Mouse (Mus musculus): ENCODE measurements at regions not wholly inside any gene's neighbourhood (a gene's known extent, or its start where the extent isn't known, plus 50 kb on each side); places are given as distances from the start of the nearest gene placed in this dataset.
"Not testable (repeated sequence)": the region's sequence is repeated elsewhere in the genome, so short reads cannot be mapped to it uniquely, and the experiment has no call there.

DNA sequence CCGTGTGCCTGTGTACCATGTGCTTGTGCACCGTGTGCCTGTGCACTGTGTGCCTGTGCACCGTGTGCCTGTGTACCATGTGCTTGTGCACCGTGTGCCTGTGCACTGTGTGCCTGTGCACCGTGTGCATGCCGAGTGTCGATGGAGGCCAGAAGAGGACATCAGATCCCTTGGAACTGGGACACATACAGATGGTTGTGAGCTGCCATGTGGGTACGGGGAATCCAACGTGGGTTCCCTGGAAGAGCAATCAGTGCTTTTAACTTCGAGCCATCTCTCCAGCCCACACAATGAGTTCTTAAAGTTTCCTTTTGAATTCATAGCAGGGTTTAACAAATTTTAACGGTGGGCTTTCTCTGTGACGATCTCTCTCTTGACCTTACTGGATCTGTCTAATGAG lies 386.8 kb upstream of the Auts2 start:
- not testable (repeated sequence) for H3K27me3 ChIP-seq (ENCODE audit: insufficient read depth, poor library complexity, severe bottlenecking); DNase-seq (ENCODE audit: low spot score); H3K4me1 ChIP-seq (replicated peaks); H3K4me3 ChIP-seq; H3K9me3 ChIP-seq; H3K36me3 ChIP-seq; H3K27ac ChIP-seq
- WGBS: 91% methylated on average over 12 of the region's 12 CpGs

DNA sequence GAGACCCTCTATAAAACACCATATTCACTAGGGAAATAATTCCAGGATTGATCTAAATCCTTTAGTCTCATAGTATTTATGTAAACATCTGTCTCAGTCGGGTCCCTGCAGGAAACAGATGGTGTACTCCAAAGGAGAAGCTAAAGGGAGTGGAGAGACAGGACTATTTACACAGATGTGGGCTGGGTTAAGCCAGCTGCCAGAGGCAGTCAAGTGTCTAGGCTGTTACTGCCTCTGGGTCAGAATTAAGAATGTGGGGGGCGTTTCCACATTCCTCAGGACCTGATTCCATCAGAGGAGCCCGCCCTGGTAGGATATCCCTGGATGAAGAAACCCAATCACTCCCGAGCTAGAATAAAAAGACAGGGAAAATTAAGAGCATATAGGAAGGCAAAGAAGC lies 380.2 kb upstream of the Auts2 start:
- WGBS: 34% methylated on average over 4 of the region's 4 CpGs
- peak; percentile 30 for DNase-seq (ENCODE audit: low spot score)
- H3K27me3 ChIP-seq (ENCODE audit: insufficient read depth, poor library complexity, severe bottlenecking): no peaks in the 10 kb centered on the region
- no peak overlapping the region for H3K4me3 ChIP-seq
- H3K36me3 ChIP-seq: no peaks in the 10 kb centered on the region
- peaks cover 8% of the 10 kb centered on the region; the same call in 1 of the 2 replicates for H3K4me1 ChIP-seq (replicated peaks)
- no peak overlapping the region for H3K27ac ChIP-seq
- peaks cover 14% of the 10 kb centered on the region for H3K9me3 ChIP-seq

DNA sequence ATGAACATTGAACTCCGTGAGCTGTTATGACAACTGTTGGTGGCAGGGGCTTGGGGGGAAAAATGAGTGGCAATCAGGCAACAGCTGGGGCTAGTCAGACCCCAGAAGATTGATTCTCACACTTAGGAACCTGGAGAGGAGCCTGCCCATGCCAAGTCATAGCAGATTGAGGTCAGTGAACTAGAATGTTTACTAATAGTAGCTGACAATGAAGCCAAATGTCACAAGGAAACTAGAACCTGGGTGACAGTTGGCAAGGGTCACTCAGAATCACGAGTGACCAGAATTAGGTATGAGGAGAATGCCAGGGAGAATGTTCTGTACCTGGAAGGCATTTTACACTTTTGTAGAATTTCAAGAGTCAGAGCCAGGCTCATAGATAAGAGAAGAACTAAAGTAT lies 365.9 kb upstream of the Auts2 start:
- 86% methylated on average over 2 of the region's 2 CpGs for WGBS
- no peaks in the 10 kb centered on the region for H3K9me3 ChIP-seq
- DNase-seq (ENCODE audit: low spot score): no peak

DNA sequence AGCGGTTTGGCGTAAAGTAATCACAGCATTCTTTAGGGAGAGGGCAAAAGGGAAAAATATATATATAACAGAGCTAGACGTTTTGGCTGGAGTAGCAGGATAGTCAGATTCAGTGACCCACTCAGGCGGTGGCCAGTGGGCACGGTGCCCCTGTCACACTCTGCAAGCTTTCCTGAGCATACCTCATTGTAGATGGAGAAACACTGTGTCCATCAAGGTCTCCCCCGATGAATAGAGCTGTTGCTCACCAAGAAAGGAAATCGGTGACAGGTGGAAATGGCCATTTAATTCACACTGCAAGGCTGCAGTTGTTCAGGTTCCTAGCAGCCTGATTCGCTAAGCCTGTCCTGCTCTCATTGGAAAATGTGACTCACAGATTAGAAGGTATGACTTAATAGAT lies 365.1 kb upstream of the Auts2 start:
- H3K27ac ChIP-seq: no peak overlapping the region
- 86% methylated on average over 8 of the region's 8 CpGs for WGBS
- peaks cover 5% of the 10 kb centered on the region for H3K4me1 ChIP-seq (replicated peaks)
- H3K4me3 ChIP-seq: no peak overlapping the region
- no peaks in the 10 kb centered on the region for H3K36me3 ChIP-seq
- no peak for DNase-seq (ENCODE audit: low spot score)
- H3K27me3 ChIP-seq (ENCODE audit: insufficient read depth, poor library complexity, severe bottlenecking): no peaks in the 10 kb centered on the region
- no peaks in the 10 kb centered on the region for H3K9me3 ChIP-seq

More for the DNA sequence above, 365.9 kb upstream of the Auts2 start:
- Histone ChIP-seq H3K36me3 (no peaks in the 10 kb centered on the region), H3K4me3 (no peak overlapping the region), H3K4me1 (replicated peaks) (peaks cover 5% of the 10 kb centered on the region), H3K27me3 (ENCODE audit: insufficient read depth, poor library complexity, severe bottlenecking) (no peaks in the 10 kb centered on the region), H3K27ac (no peak overlapping the region)

DNA sequence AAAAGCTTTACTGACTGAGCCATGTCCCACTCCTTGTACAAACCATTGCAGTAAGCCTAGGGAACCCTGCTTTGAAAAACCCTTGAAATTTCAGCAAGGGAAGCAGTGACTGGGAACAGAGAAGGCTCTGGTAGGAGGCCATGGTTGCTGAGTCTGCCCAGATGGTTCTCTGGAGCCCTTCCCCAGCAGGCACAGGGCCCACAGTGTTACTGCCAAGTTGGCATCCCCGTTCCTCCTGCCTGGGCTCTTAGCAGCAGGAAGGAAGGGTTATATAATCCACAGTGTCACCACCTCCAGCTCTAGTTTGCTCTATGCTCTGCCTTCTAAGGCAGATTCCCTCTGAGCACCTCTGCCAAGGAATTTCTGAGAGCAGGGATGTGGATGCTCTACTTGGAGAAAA lies 349.4 kb upstream of the Auts2 start:
- Histone ChIP-seq H3K4me3 (no peak overlapping the region), H3K9me3 (no peaks in the 10 kb centered on the region), H3K27me3 (ENCODE audit: insufficient read depth, poor library complexity, severe bottlenecking) (no peaks in the 10 kb centered on the region), H3K36me3 (no peaks in the 10 kb centered on the region), H3K27ac (no peak overlapping the region), H3K4me1 (replicated peaks) (peaks cover 12% of the 10 kb centered on the region)
- no peak for DNase-seq (ENCODE audit: low spot score)
- 93% methylated on average over 1 of the region's 1 CpGs for WGBS

DNA sequence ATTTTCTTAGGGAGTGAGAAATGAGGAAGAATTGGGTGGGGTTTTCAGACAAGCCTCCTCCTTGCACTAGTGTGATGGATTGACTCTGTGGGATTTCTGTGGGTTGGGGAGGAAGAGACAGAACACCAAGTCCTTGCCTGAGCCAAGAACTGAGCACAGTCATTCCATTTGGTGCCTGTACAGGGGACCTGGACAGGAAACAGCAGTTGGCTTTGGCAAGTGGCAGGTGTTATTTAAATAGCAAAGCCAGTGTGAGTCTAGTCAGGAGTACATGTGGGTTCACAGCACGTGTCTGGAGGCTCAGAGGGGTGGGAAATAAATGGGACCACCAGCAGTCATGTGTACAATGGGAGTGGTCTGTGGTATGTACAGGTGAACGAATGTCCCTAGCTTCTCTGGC lies 341.0 kb upstream of the Auts2 start:
- DNase-seq (ENCODE audit: low spot score): no peak
- Histone ChIP-seq H3K9me3 (no peaks in the 10 kb centered on the region), H3K27ac (no peak overlapping the region), H3K4me3 (no peak overlapping the region), H3K4me1 (replicated peaks) (no peaks in the 10 kb centered on the region), H3K27me3 (ENCODE audit: insufficient read depth, poor library complexity, severe bottlenecking) (no peaks in the 10 kb centered on the region), H3K36me3 (no peaks in the 10 kb centered on the region)
- 67% methylated on average over 2 of the region's 2 CpGs for WGBS

DNA sequence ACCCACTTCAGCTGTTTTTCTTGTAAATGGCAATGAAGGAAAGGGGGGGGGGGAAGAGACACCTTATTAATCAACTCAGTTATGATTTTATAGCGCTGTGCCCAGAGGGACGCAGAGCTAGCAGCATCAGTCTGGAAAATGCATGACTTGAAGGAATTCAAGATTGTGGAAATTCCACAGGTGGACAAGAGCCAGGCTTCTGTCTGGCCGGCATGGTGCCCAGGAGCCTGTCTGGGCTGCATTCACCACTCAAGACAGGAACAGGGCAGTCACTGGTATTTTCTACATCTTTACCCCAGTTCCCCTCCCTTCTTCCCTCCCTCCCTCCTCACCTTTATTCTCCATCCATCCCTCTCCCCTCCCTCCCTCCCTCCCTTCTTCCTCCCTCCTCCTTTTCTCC lies 339.1 kb upstream of the Auts2 start:
- Histone ChIP-seq H3K4me3 (no peak overlapping the region), H3K4me1 (replicated peaks) (no peaks in the 10 kb centered on the region), H3K9me3 (no peaks in the 10 kb centered on the region), H3K36me3 (no peaks in the 10 kb centered on the region), H3K27me3 (ENCODE audit: insufficient read depth, poor library complexity, severe bottlenecking) (no peaks in the 10 kb centered on the region), H3K27ac (no peak overlapping the region)
- no peak for DNase-seq (ENCODE audit: low spot score)
- WGBS: 84% methylated on average over 3 of the region's 3 CpGs

DNA sequence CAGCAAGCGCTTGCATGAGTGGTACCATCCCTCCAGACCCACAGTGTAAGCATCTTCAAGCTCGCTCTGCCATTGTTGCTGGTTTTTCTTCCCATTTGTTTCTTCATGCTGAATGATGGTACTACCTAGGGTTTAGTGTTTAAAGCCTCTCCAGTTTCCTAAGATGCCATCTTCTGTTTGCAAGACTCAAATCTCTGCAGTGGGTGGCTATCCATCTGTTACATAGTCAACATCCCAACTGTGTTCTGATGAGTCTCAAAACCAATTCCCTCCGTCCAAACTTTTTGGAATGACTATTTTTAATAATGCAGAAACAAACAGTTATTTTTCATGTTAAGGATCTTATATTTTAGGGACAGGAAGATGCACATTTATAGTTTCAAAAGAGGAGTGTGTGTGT lies 338.0 kb upstream of the Auts2 start:
- Histone ChIP-seq H3K36me3 (no peaks in the 10 kb centered on the region), H3K4me1 (replicated peaks) (peaks cover 6% of the 10 kb centered on the region), H3K27ac (no peak overlapping the region), H3K4me3 (no peak overlapping the region), H3K27me3 (ENCODE audit: insufficient read depth, poor library complexity, severe bottlenecking) (no peaks in the 10 kb centered on the region), H3K9me3 (no peaks in the 10 kb centered on the region)
- DNase-seq (ENCODE audit: low spot score): no peak
- WGBS: 92% methylated on average over 3 of the region's 3 CpGs

DNA sequence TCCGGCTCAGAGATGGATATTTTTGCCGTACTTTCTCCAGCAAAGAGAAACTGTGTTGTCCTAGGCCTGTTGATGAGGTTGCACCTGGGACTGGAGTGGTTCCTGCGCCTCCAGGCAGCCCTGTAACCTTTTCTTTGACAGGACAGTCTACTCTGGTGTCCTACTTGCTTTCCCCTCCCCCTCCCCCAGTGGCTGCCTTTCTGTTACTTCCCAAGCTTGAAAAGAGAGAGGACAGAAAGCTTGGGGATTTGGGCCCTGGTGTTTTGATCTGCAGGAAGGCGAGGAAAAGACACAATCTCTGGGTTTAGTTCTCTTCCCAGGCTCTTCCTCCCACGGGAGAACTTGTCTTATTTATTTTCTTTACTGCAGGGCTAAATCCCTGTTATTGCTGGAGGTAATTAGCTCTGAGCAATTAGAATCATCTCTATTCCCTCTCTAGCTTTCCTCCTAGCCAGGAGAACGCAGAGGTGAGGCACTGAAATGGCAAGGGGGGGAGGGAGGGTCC lies 333.2 kb upstream of the Auts2 start:
- peak; percentile 19 for DNase-seq (ENCODE audit: low spot score)
- 0 out of 2 replicates have a peak overlapping the region, but pooled peaks have one; percentile 29 for H3K27ac ChIP-seq
- 28% methylated on average over 6 of the region's 6 CpGs for WGBS
- H3K4me3 ChIP-seq: no peak overlapping the region
- H3K9me3 ChIP-seq: no peaks in the 10 kb centered on the region
- no peaks in the 10 kb centered on the region for H3K36me3 ChIP-seq
- H3K27me3 ChIP-seq (ENCODE audit: insufficient read depth, poor library complexity, severe bottlenecking): no peaks in the 10 kb centered on the region
- H3K4me1 ChIP-seq (replicated peaks): peaks cover 8% of the 10 kb centered on the region

DNA sequence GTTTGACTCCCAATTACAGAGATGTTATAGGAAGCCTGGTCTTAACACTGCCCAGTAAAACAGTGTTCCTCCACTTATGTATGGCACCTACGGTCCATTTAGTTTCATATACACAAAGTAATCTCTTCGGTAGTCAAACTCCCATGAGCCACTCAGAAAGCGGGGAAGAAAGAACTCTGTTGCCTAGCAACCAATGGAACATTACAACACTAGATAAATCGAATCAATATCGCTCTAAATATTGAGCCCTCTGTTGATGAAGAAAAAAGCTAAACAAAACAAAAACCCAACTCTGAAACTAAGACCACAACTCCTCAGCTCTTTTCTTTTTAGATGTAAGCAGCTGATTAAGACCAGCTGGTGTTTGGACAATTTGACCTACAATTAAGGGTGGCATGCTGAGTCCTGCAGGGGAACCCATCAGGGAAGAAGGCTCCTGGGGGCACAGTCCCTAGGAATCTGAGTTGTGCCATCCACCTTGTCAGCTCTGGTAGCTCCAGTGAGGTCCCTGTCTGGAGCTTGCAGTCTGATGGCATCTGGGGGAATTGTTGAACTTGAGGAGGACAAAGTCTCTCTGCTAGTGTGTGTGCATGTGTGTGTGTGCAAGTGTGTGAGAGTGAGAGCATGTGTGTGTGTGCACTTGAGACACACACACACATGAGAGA lies 315.8 kb upstream of the Auts2 start:
- Histone ChIP-seq H3K4me1 (replicated peaks) (no peaks in the 10 kb centered on the region), H3K27ac (no peak overlapping the region), H3K9me3 (no peaks in the 10 kb centered on the region), H3K36me3 (no peaks in the 10 kb centered on the region), H3K4me3 (no peak overlapping the region), H3K27me3 (ENCODE audit: insufficient read depth, poor library complexity, severe bottlenecking) (no peaks in the 10 kb centered on the region)
- 87% methylated on average over 5 of the region's 5 CpGs for WGBS
- no peak for DNase-seq (ENCODE audit: low spot score)

DNA sequence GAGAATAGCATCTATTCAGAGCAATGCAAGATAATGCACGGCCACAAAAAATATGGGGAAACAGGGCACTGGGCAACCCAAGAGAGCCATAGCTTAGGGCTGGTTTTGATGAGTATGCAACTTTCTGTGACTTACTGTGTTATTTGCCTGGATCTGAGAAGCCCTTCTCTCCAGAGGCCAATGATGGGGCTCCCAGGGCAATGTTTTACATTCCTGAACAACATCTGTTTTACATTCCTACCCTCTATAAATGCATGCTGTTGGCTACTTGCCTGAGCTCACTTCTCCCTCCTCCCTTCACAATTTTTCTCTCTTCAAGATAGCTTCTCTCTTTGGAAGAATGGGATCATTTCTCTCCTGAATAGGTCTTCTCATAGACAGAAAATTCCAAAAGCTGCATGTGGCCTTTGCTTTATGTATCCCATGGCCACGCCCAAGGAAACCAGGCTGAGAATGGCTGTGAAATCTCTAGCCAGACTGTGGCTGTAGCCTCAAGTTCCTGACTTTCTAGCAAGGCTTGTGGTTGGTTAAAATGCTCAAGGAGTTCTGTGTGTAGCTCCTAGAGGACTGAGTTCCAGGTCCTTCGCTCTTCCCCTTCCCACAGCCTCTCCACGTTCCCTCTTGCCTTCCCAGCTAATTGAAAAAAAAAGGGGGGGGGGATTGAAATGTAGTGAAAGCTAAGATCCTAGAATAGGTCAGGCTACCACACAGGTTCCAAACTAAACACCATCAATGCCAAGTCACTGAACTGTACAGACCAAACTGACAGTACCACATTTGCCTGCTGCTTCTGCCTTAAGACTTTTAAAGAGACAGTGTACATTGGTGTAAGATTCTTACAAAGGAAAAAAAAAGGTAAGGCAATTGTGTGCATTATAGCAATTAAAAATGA lies 312.7 kb upstream of the Auts2 start:
- no peak overlapping the region for H3K27ac ChIP-seq
- H3K36me3 ChIP-seq: no peaks in the 10 kb centered on the region
- H3K27me3 ChIP-seq (ENCODE audit: insufficient read depth, poor library complexity, severe bottlenecking): no peaks in the 10 kb centered on the region
- 68% methylated on average over 4 of the region's 4 CpGs for whole genome bisulfite sequencing
- peak; percentile 12 for DNase-seq (ENCODE audit: low spot score)
- no peak overlapping the region for H3K4me3 ChIP-seq
- H3K4me1 ChIP-seq (replicated peaks): no peaks in the 10 kb centered on the region
- no peaks in the 10 kb centered on the region for H3K9me3 ChIP-seq

DNA sequence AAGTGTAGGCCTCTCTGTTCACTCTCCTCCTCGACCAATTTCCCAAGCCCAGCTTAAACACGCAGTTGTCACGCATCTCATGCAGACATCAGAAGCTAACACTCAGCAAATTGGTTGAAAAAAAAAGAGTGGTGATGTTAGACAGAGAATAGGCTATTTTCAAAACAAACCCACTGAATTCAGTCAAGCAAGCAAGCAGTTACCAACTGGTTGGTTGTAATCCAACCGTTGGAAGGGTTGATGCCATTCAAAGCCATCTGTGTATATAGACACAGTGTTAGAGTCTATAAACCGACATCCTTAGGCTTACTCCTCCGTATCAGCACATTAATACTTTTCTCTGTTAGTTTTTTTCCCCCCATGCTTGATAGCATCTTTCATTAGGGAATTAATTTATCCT lies 307.6 kb upstream of the Auts2 start:
- Histone ChIP-seq H3K4me1 (replicated peaks) (no peaks in the 10 kb centered on the region), H3K4me3 (no peak overlapping the region), H3K36me3 (no peaks in the 10 kb centered on the region), H3K9me3 (no peaks in the 10 kb centered on the region), H3K27ac (no peak overlapping the region), H3K27me3 (ENCODE audit: insufficient read depth, poor library complexity, severe bottlenecking) (no peaks in the 10 kb centered on the region)
- WGBS: 88% methylated on average over 6 of the region's 6 CpGs
- no peak for DNase-seq (ENCODE audit: low spot score)

DNA sequence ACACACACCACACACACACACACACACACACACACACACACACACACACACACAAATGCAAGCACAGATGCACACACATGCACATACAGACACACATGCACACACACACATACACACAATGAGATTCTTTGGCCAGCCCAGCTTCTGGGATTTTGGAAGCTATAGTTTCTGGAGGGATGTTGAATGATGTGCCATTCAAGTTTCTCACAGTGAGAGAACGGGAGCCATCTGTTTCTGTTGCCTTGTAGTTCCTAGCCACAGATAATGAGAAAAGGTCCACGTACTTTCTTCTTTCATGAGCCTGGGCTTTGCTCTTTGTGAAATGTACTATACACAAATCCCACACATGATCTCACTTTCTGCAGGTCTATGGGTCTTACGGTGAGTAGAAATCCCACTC lies 304.9 kb upstream of the Auts2 start:
- no peak for DNase-seq (ENCODE audit: low spot score)
- no peaks in the 10 kb centered on the region for H3K36me3 ChIP-seq
- H3K27me3 ChIP-seq (ENCODE audit: insufficient read depth, poor library complexity, severe bottlenecking): no peaks in the 10 kb centered on the region
- 80% methylated on average over 3 of the region's 3 CpGs for WGBS
- H3K9me3 ChIP-seq: 0 out of 2 replicates have a peak, but pooled peaks cover 3% of the 10 kb centered on the region
- no peak overlapping the region for H3K27ac ChIP-seq
- H3K4me1 ChIP-seq (replicated peaks): peaks cover 6% of the 10 kb centered on the region; the same call in 1 of the 2 replicates
- no peak overlapping the region for H3K4me3 ChIP-seq

Data from hindbrain, embryonic 10.5 days (tissue).